Mouse (Mus musculus) layer of hippocampus, postnatal 25 days (tissue): ENCODE data around the gene Pepd. TPM values are rescaled to one million over a fixed set of nuclear protein-coding genes. Genes with fewer than 3 reads are reported as not detected.
A peak's percentile ranks its signal among the peaks of the same experiment; 100 is the strongest.

Experiments
- DNase-seq, 2 experiments: peaks; one replicate each; pipeline ENCODE4 v3.0.0; 2022; ENCODE audit warnings: mixed read lengths in 2 of 2, low spot score in 1 of 2; ENCODE audit errors: extremely low spot score in 1 of 2
- total RNA-seq, 2 experiments: library from RNA; stranded (reverse); gene quantifications; 2 replicates each; pipeline ENCODE4 v1.2.3; 2021

Gene Pepd
- total RNA-seq, 2 experiments from 2014 or later: 28.1 to 30.4 TPM

GRCm38 (mm10) chr7:35024426-35024825 is 112.2 kb downstream of the Pepd start:
- DNase-seq: no peak

DNA sequence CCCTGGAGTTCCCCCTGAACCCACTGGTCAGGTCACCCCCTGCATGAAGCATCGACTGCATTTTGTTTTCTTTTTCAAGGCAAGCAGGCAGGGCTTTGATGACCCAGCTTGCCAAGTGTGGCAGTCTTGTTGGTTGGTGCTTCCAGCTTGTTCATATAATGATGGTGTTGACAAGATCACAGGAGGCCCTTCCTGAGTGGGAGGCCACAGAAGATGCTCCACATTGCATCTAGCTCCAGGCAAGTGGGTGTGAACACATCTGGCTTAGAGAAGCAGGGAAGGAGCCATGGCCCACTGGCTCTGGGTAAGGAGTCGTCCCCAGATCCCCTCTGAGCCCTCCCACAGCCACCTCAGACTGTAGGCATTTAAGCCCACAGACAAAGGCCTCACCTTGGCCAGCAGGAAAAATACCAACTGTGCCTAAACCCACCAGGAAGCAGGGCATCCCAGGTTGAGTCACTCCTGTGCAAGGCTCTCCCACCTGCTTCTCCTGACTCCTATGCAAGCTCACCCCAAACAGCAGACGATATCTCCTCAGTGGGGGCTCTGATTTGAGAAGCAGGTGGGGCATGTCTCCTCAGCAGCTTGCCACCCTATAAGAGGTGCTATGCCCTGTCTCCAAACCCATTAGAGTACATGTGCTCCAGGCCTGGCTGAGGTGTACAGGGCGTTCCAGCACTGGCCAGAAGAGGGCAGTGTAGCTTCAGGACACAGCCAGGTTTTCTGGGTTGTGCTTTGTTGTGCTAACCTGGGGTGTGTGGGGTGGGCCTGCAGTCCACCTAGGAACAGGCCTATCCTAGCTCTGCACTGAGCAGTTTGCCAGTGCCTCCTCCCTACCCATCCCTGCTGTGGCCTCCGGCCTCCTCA is 113.5 kb downstream of the Pepd start:
- peak; percentile 77 to 92 for DNase-seq

GRCm38 (mm10) chr7:35026276-35026630 is 114.1 kb downstream of the Pepd start:
- no peak for DNase-seq

- DNase-seq: peak in 1 of 2 experiments; percentile 48
Observed at GRCm38 (mm10) chr7:35026838-35027291, 114.7 kb downstream of the Pepd start.

- DNase-seq: no peak
Observed at GRCm38 (mm10) chr7:35027801-35028420, 115.7 kb downstream of the Pepd start.

DNA sequence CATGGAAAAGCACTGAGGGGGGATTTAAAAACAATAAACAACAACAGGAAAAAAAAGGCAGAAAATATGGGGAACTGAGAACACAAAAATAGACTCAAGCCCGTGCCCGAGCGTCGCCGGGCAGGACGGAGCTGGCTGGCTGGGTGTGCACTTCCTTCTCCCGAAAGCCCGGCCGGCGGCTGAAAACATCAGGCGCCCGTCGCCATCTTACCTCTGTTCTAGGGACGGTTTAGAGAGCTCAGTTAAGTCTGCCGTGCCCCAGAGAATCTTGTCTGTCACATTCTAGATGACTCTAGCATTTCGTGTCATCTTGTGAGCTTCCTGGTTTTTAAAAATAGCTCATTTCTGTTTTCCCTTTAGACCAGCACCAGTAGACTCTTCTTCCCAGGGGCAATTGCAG is 116.4 kb downstream of the Pepd start:
- no peak for DNase-seq

DNA sequence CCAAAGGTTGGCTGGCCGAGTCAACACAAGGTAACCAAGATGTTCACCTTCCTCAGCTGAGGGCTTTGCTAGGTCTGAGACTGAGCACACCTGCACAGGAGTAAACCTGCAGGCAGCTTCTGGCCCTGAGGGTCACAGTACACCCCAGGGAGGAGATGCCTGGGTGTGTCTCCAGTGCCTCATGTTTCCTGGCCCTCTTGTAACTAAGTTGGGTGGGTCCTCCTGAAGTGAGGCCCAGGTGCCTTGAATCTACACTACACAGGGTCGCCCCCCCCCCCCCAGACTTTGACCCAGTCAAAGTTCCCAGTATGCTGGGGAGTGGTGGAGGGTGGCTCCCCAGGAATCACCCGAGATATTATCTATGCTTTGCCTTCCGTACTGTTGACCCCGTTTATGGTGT is 117.0 kb downstream of the Pepd start:
- no peak for DNase-seq

DNA sequence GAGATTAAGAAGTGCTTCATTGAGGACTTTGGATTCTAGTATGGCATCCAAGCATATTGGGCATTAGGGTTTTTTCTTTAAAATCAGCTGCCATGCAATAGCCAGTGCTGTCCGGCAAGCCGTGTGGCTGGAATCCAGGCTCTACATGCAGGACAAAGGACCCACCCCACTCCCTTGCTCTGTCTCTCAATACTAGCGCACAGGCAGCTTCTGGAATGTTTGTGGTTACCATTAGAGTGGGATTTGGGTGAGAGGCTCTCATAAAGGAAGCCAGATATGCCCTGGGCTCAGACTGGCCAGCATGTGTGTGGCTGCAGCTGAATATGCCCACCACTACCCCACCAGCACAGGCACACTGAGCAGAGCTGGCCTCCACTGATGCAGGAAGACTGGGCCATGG is 117.5 kb downstream of the Pepd start:
- no peak for DNase-seq

DNA sequence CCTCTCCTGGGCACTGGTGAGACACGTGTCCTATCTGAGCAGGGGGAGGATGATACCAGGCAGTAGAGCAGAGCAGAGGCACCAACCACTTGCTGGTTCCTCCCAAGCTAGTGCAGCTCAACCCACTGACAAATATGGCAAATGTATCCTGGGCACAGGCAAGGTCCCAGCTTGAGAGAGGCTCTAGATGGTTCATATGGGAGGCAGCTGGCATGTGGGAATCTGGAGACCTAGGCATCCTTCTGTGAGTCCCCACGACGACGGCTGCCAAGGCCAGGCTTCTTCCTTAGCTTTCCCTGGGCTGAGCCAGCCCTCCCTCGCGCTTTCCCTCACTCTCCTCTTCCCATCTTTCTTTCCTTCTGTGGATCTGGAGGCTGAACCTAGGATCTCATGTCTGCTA is 118.4 kb downstream of the Pepd start:
- DNase-seq: no peak

DNA sequence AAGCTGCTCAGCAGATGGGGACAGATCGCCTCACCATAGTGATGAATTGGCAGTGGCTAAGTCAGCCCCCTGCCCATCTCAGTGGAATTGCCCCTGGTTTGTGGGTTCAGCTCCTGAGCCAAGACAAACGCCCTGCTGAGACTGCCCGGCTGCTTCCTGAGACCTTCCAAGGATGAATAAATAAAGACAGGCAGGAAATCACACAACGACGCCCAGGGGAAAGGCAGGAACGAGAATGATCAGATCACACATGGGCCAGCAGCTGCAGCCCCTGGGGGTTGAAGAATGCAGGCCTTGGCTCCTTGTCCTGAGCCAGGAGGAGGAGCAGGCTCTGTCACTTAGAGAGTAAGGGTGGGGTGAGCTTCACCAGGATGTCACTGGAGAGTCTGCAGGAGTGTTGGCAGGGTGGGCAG is 123.0 kb downstream of the Pepd start:
- no peak for DNase-seq

DNA sequence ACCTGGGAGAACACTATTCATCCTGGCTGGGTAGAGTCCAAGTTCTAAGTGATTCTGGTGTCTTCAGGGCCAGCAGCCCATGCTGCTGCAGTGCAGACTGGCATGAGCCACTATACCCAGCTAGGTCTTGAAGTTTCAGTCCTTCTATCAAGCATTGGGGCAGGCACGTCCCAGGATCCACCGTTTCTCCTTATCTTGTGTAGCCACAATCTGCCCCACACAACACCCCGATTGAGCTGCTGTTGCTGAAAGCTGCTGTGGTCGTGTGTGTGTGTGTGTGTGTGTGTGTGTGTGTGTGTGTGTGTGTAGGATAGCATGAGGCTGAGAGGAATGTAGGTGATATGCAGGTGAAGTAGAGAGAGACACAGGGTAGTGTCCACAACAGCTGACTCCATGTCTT is 123.4 kb downstream of the Pepd start:
- no peak for DNase-seq

GRCm38 (mm10) chr7:35036266-35036731 is 124.1 kb downstream of the Pepd start:
- no peak for DNase-seq

DNA sequence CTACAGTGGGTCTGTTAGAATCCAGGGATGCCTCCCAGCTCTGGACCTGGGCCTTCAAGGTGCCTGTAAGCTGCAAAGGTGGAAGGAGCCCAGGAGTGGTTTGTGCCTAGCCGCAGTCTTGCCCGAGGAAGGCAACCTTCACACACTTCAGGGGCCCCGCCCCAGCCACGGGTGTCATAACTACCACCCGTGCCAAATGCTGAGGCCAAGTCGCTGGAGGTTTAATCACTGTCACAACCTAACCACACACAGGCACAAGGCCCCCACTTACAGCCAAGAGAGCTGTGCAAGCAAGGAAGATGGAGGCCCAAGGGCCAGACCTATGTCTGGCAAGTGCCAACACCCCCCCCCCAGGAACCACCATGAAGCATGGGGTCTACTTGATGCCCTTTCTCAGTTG is 125.2 kb downstream of the Pepd start:
- no peak for DNase-seq

DNA sequence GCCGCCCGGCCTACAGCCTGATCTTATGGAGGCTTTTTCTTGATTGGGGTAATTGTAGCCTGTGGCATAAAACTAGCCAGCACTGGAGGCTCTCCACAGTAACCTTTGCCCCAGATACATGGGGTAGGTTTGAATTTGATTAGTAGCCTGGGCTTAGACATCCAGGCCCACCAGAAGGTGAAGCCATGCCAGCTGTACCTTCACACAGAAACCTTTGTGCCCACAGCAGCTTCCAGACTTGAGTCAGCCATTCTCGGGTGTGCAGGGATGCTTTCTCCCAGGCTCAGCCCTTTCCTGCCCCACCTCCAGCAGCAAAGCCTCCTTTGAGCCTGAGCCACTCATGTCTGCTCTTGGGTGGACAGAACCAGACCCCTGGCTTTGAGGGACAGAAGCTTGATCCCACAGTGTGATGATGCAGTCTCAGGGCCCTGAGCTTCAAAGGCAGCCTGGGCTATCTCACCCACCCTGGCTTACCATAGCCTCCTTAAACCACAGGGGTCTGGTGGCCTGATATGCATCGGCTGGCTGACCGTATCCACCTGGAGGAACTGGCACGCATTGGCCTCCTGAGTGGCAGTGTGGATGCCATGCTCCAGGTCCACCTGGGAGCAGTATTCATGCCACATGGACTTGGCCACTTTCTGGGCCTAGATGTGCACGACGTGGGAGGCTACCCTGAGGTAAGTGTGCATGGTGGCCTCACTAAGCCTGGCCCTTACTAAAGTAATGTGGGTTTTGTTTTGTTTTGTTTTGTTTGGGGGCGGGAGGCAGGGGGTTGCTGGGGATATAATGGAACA is 128.2 kb downstream of the Pepd start:
- DNase-seq: no peak

DNA sequence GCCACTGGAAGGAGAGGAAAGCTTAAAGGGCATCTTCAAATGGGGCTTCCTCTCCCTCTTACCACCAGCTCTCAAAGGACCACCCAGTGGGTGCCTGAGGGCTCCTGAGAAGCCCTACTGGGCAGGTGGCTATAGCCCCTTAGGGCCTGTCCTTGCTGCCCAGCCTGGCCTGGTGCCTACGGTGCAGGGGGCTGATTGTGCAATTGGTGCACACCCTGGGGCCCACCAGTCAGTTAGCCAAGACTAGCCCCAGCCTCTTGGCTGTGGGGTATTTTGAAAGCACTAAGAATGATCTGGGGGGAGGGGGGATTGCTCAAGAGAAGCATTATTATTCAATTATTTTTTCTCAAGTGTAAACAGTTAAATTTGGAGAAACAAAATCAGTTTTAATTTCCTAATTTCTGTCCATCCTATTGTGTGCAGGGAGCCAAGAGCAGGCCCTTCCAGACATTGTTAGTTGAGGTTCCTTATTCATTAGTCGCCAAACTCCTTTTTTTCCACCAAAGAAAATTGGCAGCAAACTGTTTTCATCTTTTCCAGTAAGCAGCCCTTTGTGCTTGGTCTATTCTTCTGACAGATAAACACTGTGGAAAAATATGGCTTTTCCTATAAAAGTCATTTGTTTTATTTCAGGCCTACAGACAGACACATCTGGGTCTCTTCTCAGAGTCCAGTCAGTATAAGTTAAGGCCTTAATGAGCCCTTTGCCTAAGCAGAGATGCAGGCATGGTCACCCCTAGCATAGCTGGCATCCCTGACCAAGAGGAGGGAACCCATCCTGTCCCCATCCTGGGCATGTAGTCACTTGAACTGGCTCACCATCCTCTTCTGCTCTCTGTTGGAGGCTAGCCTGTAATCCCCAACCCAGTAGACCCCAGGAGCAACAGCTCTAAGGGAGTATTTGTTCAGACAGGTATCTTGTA is 129.4 kb downstream of the Pepd start:
- DNase-seq: no peak

GRCm38 (mm10) chr7:35042209-35042554 is 130.0 kb downstream of the Pepd start:
- DNase-seq: no peak

GRCm38 (mm10) chr7:35042759-35043217 is 130.6 kb downstream of the Pepd start:
- no peak for DNase-seq

GRCm38 (mm10) chr7:35043266-35043817 is 131.2 kb downstream of the Pepd start:
- DNase-seq: no peak

DNA sequence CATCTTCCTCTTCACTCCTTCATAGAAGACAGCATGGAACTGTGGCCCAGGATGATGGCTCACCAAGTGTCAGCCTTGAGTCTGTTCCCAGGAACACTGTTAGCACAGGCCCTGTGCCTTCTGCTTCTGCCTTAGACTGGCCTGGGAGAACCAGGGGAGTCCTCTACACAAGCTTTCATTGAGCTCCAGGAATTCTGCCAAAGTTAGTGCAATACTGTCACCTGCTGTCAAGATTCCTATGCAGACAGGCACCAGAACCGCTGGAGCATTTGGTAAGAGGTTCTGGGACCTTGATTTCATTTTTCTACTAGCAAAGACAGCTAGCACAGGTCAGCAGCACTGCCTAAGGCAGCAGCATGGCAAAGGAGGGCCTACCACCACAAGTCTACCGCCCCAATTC is 132.5 kb downstream of the Pepd start:
- DNase-seq: no peak

DNA sequence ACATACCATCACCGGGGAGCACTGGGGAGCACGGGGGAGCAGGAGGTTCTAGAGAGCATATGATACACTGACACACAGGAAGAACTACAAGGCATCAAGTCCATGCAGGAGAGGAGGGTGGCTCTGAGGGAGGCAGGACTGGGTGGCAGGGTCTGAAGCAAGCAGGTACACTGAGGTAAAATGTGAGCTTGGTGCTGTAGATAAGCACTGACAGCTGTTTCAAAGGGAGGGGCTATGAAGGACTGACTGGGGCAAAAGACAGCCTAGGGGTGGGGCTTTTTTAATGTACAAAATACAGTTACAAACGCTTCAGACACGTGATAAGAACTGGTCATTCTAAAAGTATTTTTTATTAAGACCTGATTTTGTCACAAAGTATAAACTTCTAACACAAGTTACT is 133.9 kb downstream of the Pepd start:
- no peak for DNase-seq
